Mouse (Mus musculus) liver, embryonic 14.5 days (tissue): ENCODE results near the gene Pear1.

Experiments
- CTCF ChIP-seq: IDR thresholded peaks from 2 replicates; pipeline ENCODE4 v1.5.1; 2016; ENCODE audit warnings: antibody characterized with exemption, low read depth, control low read depth
- EP300 ChIP-seq: IDR thresholded peaks from 2 replicates; pipeline ENCODE4 v1.6.1; 2016; ENCODE audit warnings: antibody characterized with exemption, low read depth

DNA sequence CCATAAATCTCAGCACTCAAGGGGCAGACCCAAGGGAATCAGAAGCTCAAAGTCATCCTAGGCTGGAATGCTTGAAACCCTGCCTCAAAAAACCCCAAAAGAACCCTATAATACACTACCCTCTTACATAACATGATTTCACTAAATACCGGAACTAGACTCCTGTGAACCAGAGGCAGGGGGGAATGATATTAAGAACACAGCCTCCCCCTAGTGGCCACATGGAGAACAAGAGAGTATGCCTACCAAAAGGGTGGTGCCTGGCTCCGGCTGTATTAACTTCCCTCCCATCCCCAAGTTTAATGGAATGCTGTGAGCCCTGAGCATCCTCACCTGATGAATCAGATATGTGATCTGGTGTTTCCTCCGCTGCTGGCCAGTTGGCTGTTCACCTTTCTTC is 35.7 kb upstream of the Pear1 start:
- TF ChIP-seq CTCF (peak; percentile 86), EP300 (no peak)
